Mouse (Mus musculus): ENCODE results near the gene Gm44579.

DNA sequence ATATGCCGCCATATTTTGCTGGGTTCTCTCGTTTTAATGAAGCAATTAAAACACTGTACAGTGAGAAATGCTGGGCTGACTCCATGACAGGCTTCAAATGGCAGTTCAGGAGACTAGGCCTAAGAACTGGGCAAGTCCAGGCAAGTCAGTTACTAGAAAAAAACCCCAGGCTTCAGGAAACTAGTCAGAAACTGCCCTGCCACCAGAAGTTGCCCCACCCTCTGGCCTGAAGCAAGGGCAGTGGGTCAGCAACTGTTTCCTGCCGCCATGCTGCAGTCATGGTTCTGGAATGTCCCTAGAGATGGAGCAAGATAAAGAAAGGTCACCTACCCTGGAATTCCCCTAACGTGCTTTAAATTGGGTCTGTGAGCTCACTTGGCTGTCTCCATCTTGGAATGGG is 64.8 kb downstream of the Gm44579 start:
- no peak for TF ChIP-seq EP300 (IDR thresholded peaks at IDR 0.05)
- no peak for TF ChIP-seq CTCF (IDR thresholded peaks at IDR 0.05)

Measured in lung, postnatal 0 days (tissue).